Mouse (Mus musculus) lung, embryonic 16.5 days (tissue): ENCODE results near the gene Gprin1. TPM values are rescaled to one million over a fixed set of nuclear protein-coding genes. Genes with fewer than 3 reads are reported as not detected.

Experiments used
- ATAC-seq: fragments of 200-750 bp; cut with Nextera tagmentation; 2 replicates; pipeline ENCODE4 v1.8.0; 2017; ENCODE audit warnings: low read depth, mild to moderate bottlenecking, moderate library complexity
- H3K27ac ChIP-seq: fragments of 300-500 bp; sonication (generic); 2 replicates; pipeline ENCODE4 v1.5.1; 2014; ENCODE audit warnings: mild to moderate bottlenecking, control low read depth, low read length
- H3K27me3 ChIP-seq: fragments of 300-500 bp; sonication (generic); 2 replicates; pipeline ENCODE4 v1.6.1; 2014; ENCODE audit warnings: low read depth, low read length, mixed read lengths; ENCODE audit not compliant: control insufficient read depth, insufficient read depth
- H3K36me3 ChIP-seq: fragments of 300-500 bp; sonication (generic); 2 replicates; pipeline ENCODE4 v1.6.1; 2014; ENCODE audit warnings: low read length; ENCODE audit not compliant: control insufficient read depth, insufficient read depth
- H3K4me1 ChIP-seq: fragments of 300-500 bp; sonication (generic); replicated peaks from 2 replicates; pipeline ENCODE4 v1.6.1; 2014; ENCODE audit warnings: low read length, mixed read lengths; ENCODE audit not compliant: control insufficient read depth, insufficient read depth
- H3K4me2 ChIP-seq: fragments of 300-500 bp; sonication (generic); 2 replicates; pipeline ENCODE4 v1.6.1; 2014; ENCODE audit warnings: low read depth, low read length, control low read depth
- H3K4me3 ChIP-seq: fragments of 300-500 bp; sonication (generic); 2 replicates; pipeline ENCODE4 v1.5.1; 2014; ENCODE audit warnings: mild to moderate bottlenecking, low read length, control low read depth
- H3K9ac ChIP-seq: fragments of 300-500 bp; sonication (generic); 2 replicates; pipeline ENCODE4 v1.6.1; 2014; ENCODE audit warnings: low read length, control low read depth
- H3K9me3 ChIP-seq: fragments of 300-500 bp; sonication (generic); 2 replicates; pipeline ENCODE4 v1.6.1; 2016; ENCODE audit warnings: low read length; ENCODE audit not compliant: control insufficient read depth
- WGBS: fragments of 180-500 bp; shearing (Covaris S2); extraction: QIAGEN DNeasy Blood & Tissue Kit; methylation state at CpG from one replicate; pipeline ENCODE4 v1.1.7; 2014; 5-methylcytosine and 5-hydroxymethylcytosine counted together
- polyA plus RNA-seq: library from polyadenylated mRNA; unstranded; fragments of >200 nt; fragmentation: Nextera tagmentation; extraction: Ambion mirVana; gene quantifications from 2 replicates; pipeline ENCODE4 v1.2.1, GENCODE M21; 2015

Gprin1 gene
- polyA plus RNA-seq, 1 experiment from 2014 or later = 0.05 TPM

DNA sequence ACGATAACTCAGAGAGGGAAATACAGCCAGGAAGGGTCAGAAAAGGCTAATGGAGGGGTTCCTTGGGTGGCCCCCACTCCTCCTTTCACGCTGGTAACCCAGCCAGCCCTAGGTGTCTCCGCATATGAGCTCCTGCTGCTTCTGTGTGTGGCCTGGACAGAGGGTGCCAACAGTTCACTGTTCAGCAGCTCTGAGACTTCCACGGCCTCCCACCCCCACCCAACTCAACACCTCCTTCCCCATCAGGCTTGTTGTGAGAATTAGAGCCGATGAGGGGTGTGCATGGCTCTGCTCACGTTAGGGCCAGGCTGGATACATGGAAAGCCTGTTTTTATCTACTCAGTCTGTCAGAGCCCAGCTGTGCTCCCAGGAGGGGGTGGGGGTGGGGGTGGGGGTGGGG, 3.6 kb downstream of the Gprin1 start:
- ATAC-seq = no peak
- Histone ChIP-seq H3K4me2 (no peak overlapping the region), H3K36me3 (no peaks in the 10 kb centered on the region), H3K27ac (no peak overlapping the region), H3K4me3 (no peak overlapping the region), H3K9ac (no peak overlapping the region), H3K4me1 (peaks cover 7% of the 10 kb centered on the region; the same call in 1 of the 2 replicates), H3K9me3 (no peaks in the 10 kb centered on the region), H3K27me3 (peaks cover 25% of the 10 kb centered on the region)
- WGBS = 29% methylated on average over 6 of the region's 6 CpGs

GRCm38 (mm10) chr13:54738213-54738601, 11.5 kb downstream of the Gprin1 start:
- peak overlapping the region; percentile 67 for H3K4me2 ChIP-seq
- no peak overlapping the region for H3K9ac ChIP-seq
- peaks cover 42% of the 10 kb centered on the region for H3K27me3 ChIP-seq
- H3K4me3 ChIP-seq = peak overlapping the region; percentile 41
- H3K4me1 ChIP-seq = peaks cover 9% of the 10 kb centered on the region
- no peaks in the 10 kb centered on the region for H3K36me3 ChIP-seq
- H3K9me3 ChIP-seq = no peaks in the 10 kb centered on the region
- no peak for ATAC-seq
- no peak overlapping the region for H3K27ac ChIP-seq
- 1% methylated on average over 21 of the region's 34 CpGs for WGBS

GRCm38 (mm10) chr13:54737488-54738212, 12.0 kb downstream of the Gprin1 start:
- no peak overlapping the region for H3K27ac ChIP-seq
- 2% methylated on average over 56 of the region's 87 CpGs for WGBS
- H3K9ac ChIP-seq = no peak overlapping the region
- H3K4me3 ChIP-seq = peak overlapping the region; percentile 41
- peak overlapping the region; percentile 67 for H3K4me2 ChIP-seq
- no peaks in the 10 kb centered on the region for H3K9me3 ChIP-seq
- H3K36me3 ChIP-seq = no peaks in the 10 kb centered on the region
- H3K4me1 ChIP-seq = peaks cover 9% of the 10 kb centered on the region
- ATAC-seq = peak; percentile 72
- peaks cover 42% of the 10 kb centered on the region for H3K27me3 ChIP-seq

- no peak for ATAC-seq
- H3K27me3 ChIP-seq = peaks cover 42% of the 10 kb centered on the region
- peaks cover 9% of the 10 kb centered on the region for H3K4me1 ChIP-seq
- H3K27ac ChIP-seq = no peak overlapping the region
- no peaks in the 10 kb centered on the region for H3K36me3 ChIP-seq
- H3K9ac ChIP-seq = no peak overlapping the region
- no peak overlapping the region for H3K4me3 ChIP-seq
- 20% methylated on average over 3 of the region's 3 CpGs for WGBS
- no peak overlapping the region for H3K4me2 ChIP-seq
- no peaks in the 10 kb centered on the region for H3K9me3 ChIP-seq
These were observed 12.7 kb downstream of the Gprin1 start for GRCm38 (mm10) chr13:54736931-54737330.

GRCm38 (mm10) chr13:54726131-54726530, 23.5 kb downstream of the Gprin1 start:
- ATAC-seq = no peak
- Histone ChIP-seq H3K27me3 (no peaks in the 10 kb centered on the region), H3K4me3 (no peak overlapping the region), H3K36me3 (no peaks in the 10 kb centered on the region), H3K9me3 (no peaks in the 10 kb centered on the region), H3K4me1 (no peaks in the 10 kb centered on the region), H3K4me2 (no peak overlapping the region), H3K27ac (no peak overlapping the region), H3K9ac (no peak overlapping the region)
- 43% methylated on average over 11 of the region's 11 CpGs for WGBS

DNA sequence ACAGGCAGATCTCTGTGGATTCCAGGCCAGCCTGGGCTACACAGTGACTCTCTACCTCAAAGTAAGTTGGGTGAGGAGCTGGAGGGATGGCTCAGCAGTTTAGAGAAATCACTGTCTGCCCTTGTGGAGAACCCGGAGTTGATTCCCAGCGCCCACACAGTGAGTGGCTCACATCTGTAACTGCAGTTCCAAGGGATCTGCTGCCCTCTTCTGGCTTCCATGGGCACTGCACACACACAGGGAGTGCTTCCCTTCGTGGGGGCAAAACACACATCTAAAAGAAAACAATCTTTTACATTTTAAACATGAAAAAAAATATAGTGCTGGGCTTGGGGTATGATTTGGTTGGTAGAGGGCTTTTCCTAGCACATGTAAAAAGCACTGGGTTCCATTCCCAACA, 26.5 kb downstream of the Gprin1 start:
- no peak for ATAC-seq
- Histone ChIP-seq H3K36me3 (no peaks in the 10 kb centered on the region), H3K9ac (no peak overlapping the region), H3K4me2 (no peak overlapping the region), H3K9me3 (no peaks in the 10 kb centered on the region), H3K27me3 (no peaks in the 10 kb centered on the region), H3K4me3 (no peak overlapping the region), H3K4me1 (no peaks in the 10 kb centered on the region), H3K27ac (no peak overlapping the region)
- WGBS = 93% methylated on average over 3 of the region's 3 CpGs

- no peak overlapping the region for H3K4me3 ChIP-seq
- 4% methylated on average over 5 of the region's 5 CpGs for WGBS
These were observed 32.8 kb downstream of the Gprin1 start for GRCm38 (mm10) chr13:54716916-54717315.

DNA sequence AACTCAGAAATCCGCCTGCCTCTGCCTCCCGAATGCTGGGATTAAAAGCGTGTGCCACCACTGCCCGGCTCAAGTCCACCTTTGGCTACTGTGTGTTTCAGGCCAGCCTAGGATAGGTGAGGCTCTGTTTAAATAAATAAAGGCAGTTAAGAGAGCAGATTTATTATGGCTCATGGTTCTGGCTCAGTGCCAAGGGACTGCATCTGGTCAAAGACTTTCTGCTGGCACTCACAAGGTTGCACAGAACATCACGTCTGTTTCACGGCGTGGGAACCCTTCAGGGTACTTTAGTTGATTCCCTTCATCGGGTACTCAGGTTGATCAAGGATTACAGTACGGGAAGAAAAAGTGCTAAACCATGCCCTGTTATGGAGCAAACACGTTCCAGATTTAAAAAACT, 34.7 kb downstream of the Gprin1 start:
- no peaks in the 10 kb centered on the region for H3K27me3 ChIP-seq
- no peak for ATAC-seq
- no peak overlapping the region for H3K4me2 ChIP-seq
- H3K9ac ChIP-seq = no peak overlapping the region
- no peaks in the 10 kb centered on the region for H3K36me3 ChIP-seq
- no peaks in the 10 kb centered on the region for H3K4me1 ChIP-seq
- no peak overlapping the region for H3K4me3 ChIP-seq
- no peaks in the 10 kb centered on the region for H3K9me3 ChIP-seq
- 58% methylated on average over 10 of the region's 10 CpGs for WGBS
- H3K27ac ChIP-seq = no peak overlapping the region

More at GRCm38 (mm10) chr13:54716916-54717315, 32.8 kb downstream of the Gprin1 start:
- ATAC-seq = no peak
- Histone ChIP-seq H3K9ac (no peak overlapping the region), H3K36me3 (no peaks in the 10 kb centered on the region), H3K27me3 (no peaks in the 10 kb centered on the region), H3K4me1 (no peaks in the 10 kb centered on the region), H3K4me2 (no peak overlapping the region), H3K9me3 (no peaks in the 10 kb centered on the region), H3K27ac (no peak overlapping the region)

DNA sequence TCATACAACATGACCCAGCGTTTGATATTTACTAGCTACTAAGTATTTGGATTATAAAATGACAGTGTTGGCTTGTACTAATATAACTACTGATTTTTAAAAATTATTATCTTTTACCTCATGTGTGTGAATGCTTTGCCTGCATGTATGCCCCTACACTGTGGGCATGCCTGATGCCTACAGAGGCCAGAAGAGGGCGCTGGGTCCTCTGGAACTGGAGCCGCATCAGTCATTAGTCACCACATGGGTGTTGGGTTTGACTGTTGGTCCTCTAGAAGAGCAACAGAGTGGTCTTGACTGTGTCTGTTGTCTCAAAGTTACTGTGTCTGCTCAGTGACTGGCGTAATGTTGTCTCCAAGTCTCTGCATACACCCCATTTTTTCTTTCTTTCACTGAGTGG, 35.3 kb downstream of the Gprin1 start:
- Histone ChIP-seq H3K9ac (no peak overlapping the region), H3K4me1 (no peaks in the 10 kb centered on the region), H3K27ac (no peak overlapping the region), H3K4me3 (no peak overlapping the region), H3K36me3 (no peaks in the 10 kb centered on the region), H3K4me2 (no peak overlapping the region), H3K9me3 (no peaks in the 10 kb centered on the region), H3K27me3 (no peaks in the 10 kb centered on the region)
- no peak for ATAC-seq
- 40% methylated on average over 4 of the region's 4 CpGs for WGBS
